Mouse (Mus musculus): ENCODE measurements around the gene Samd3.

Gene Samd3

DNA sequence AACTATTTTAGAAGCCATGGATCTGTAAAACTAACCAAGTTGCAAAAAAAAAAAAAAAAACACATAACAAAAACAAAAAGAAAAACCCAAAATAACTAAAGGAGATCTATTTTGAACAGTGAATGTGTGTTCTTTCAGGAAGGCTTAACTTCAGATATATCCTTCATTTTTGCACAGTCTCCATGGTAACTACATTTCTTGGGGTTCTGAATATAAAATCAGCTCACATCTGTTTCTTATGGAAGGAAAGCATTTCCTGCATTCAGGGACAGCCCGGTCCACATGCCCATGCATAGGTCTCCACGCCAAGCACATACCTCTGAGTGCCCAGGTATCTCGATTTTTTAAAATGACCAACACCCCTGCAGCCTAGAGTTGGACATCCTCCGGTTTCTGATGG, 72.8 kb downstream of the Samd3 start:
- DNase-seq (ENCODE audit: low read depth, low spot score) = no peak

DNA sequence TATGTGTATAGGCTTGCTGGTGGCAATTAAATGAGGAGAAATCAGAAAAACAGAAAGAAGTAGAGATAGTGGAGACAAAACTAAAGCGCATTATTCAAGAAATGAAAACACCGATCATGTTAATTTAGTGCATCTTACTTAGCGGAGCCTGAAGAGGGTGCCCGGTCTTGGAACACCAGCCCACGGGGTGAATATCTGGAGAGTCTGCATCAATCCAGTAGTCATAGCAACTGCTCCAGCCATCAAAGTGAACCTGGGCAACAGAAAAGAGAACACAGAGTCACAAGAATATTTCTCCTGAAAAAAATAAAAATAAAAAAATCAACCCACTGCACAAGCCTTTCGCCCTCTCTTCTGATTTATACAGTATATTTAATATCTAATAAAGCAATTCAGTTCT, 74.0 kb downstream of the Samd3 start:
- no peak for DNase-seq (ENCODE audit: low read depth, low spot score)

DNA sequence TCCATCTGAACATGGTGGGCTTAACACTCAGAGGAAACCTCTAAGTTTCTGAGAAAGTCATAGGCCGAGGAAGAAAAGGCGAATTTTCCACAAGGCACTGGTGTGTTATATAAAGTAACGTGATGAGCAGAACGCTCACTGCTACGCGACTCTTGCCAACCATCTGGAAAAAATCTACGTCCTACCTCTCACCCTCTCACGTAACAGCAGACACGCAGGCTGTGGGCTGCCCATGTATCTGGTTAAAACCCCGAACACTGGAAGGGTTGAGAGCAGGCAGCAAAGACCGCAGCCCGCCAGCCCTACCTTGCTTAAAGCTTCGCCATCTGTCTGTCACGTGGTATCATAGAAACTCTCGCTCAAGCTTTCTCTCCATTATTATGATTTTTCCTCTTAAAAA, 84.8 kb downstream of the Samd3 start:
- DNase-seq (ENCODE audit: low read depth, low spot score) = no peak

DNA sequence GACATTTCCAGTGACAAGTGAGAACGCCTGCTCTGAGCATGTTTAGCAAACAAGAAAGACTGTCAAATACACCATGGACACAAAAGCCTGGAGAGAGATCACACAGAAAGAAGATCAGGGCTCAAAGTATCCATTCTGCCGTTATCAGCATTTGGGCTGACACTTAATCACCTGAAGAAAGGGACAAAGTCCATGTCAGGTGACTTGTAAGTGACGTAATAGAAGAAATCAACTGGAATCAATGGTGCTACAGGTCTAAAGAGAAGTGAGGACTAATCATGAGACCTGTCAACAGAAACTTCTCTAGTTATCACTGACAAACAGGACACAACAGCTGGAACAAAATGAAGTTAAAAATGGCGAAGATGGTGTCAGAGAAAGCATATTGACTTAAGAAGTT, 91.2 kb downstream of the Samd3 start:
- no peak for DNase-seq (ENCODE audit: low read depth, low spot score)
